Mouse (Mus musculus): ENCODE measurements around the gene Nr1d1.
"Not testable (repeated sequence)": the region's sequence is repeated elsewhere in the genome, so short reads cannot be mapped to it uniquely, and the experiment has no call there.

Nr1d1 gene

GRCm38 (mm10) chr11:98738428-98738911 is 36.7 kb downstream of the Nr1d1 start:
- DNase-seq (ENCODE audit: low read depth, low spot score) = no peak

- not testable (repeated sequence) for DNase-seq (ENCODE audit: low read depth, low spot score)
These were observed 37.9 kb downstream of the Nr1d1 start for GRCm38 (mm10) chr11:98737220-98737619.

- no peak for DNase-seq (ENCODE audit: low read depth, low spot score)
These were observed 39.0 kb downstream of the Nr1d1 start for GRCm38 (mm10) chr11:98736176-98736575.

GRCm38 (mm10) chr11:98735111-98735510 is 40.0 kb downstream of the Nr1d1 start:
- no peak for DNase-seq (ENCODE audit: low read depth, low spot score)

GRCm38 (mm10) chr11:98734020-98734419 is 41.1 kb downstream of the Nr1d1 start:
- peak; percentile 33 for DNase-seq (ENCODE audit: low read depth, low spot score)

GRCm38 (mm10) chr11:98731134-98731533 is 44.0 kb downstream of the Nr1d1 start:
- no peak for DNase-seq (ENCODE audit: low read depth, low spot score)

- no peak for DNase-seq (ENCODE audit: low read depth, low spot score)
These were observed 44.4 kb downstream of the Nr1d1 start for GRCm38 (mm10) chr11:98730727-98731126.

GRCm38 (mm10) chr11:98729119-98729588 is 46.0 kb downstream of the Nr1d1 start, which contains the start of gene Med24:
Med24 (minus strand) TSS chr11:98729435.
- DNase-seq (ENCODE audit: low read depth, low spot score) = peak; percentile 92

- no peak for DNase-seq (ENCODE audit: low read depth, low spot score)
These were observed 49.1 kb downstream of the Nr1d1 start for GRCm38 (mm10) chr11:98725926-98726506.

- DNase-seq (ENCODE audit: low read depth, low spot score) = no peak
These were observed 52.0 kb downstream of the Nr1d1 start for GRCm38 (mm10) chr11:98723098-98723497.

GRCm38 (mm10) chr11:98721458-98722226 is 53.5 kb downstream of the Nr1d1 start:
- DNase-seq (ENCODE audit: low read depth, low spot score) = no peak

- no peak for DNase-seq (ENCODE audit: low read depth, low spot score)
These were observed 54.4 kb downstream of the Nr1d1 start for GRCm38 (mm10) chr11:98720756-98721155.
